Mouse (Mus musculus): ENCODE measurements around the gene Gm20422.

Gene Gm20422

DNA sequence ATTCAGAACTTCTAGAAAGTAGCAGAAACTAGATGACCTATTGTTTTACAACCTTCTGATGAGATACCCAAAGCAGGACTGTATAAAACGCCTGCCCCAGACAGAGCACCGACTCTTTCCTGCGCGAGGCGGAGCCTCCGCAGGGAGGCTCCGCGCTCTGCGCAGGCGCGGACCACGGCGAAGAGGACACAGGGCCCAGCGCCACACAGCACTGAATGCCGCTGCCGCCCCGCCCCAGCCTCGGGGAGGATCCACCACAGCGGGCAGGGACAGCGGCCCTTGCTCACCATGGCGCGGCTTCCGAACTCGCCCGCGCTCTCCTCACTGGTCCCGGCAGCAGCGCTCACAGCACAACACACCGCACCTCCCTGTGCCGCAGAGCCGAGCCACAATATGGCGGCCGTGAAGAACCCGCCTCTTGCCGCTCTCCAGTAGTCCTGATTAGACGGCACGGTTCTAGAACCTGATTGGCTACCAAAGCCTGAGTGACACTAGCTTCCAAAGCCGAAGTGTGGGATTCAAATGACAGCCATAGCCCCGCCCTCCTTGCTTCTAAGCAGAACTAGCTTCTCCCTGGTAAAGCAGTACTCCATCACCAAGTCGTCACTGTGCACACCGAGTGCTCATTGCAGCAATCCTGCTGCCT lies at the start of gene Gm20422:
Gene Gm20422 (minus strand): TSS at position 384 of the 646 bp plus-strand sequence.
- ATAC-seq (ENCODE audit: low TSS enrichment), result peak; percentile 99

DNA sequence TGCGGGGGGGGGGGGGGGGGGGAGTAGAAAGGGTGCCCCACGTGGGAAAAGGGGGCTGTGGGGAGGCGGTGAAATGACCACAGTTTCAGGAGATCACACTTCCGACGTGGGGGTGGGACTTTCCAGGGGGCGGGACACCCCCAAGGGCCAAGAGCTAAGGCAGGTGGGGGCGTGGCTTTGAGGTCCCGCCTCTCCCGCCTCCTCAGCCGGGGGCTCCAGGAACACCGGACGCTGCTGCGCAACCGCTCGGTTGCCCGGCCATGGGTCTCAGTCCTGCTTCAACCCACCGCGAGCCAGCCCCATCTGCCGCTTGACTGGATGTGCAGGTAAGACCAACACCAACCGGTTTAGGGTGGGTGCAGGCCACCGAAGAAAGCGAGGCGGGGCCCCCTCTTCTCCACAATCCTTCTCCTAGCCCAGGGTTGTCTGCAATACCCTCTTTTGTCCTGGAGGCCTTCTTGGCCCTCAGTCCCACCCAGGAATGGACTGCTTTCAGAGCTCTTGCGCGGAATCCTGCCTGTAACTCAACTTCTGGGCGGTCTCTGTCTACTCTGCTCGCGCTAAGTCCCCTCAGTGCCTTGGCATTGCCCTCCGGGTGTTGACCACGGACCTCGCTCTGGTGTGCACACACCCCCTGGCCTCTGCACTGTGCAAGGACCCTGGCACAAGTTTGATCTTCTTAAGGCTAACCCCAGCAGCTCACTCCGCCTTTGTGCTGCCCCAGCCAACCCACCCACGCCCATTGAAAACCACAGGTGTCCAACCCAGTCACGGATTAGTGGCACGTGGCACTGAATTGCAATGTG lies 47.9 kb upstream of the Gm20422 start, which contains the start of gene Lpar2:
Gene Lpar2 (plus strand): TSS at position 44 of the 806 bp plus-strand sequence.
- ATAC-seq (ENCODE audit: low TSS enrichment), result peak; percentile 17; the same call in 1 of the 2 replicates

DNA sequence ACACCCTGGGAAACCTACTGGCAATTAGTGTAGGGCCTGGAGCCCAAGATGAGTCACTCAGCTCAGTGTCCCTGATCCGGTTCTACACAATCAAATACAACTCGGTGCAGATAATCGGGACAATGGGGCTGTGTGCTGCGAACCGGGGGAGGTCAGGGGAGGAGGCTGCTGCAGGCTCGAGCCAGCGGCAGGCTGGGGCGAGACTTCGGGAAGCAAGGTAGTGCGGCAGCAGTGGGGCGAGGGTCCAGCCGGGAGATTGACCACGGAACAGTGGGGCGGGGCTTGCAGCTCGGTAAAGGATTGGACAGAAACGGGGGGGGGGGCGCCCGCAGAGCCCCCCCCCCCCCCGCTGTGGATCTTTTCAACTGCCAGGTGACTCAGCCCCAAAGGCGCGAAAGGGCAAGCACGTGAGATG lies 47.3 kb upstream of the Gm20422 start:
- ATAC-seq (ENCODE audit: low TSS enrichment), result peak; percentile 28; the same call in 1 of the 2 replicates

DNA sequence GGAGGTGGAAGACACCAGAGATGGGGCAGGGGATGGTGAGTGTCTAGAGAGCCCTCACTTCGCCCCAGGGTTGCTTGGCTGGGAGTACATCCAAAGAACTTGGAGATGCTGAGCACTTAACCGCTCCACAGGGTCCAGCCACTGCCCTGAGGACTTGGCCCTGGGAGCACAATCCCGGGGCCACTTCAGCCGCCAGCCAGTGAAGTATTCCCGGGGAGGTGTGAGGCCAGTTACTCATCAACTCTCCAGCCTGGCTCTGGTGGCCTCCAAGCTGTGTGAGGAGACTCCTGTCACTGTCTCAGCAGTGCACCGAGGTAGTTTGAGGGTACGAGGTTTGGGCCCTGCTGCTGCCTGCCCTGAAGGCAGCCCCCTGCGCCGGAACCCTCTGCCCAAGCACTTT lies 45.8 kb upstream of the Gm20422 start:
- no peak for ATAC-seq (ENCODE audit: low TSS enrichment)

DNA sequence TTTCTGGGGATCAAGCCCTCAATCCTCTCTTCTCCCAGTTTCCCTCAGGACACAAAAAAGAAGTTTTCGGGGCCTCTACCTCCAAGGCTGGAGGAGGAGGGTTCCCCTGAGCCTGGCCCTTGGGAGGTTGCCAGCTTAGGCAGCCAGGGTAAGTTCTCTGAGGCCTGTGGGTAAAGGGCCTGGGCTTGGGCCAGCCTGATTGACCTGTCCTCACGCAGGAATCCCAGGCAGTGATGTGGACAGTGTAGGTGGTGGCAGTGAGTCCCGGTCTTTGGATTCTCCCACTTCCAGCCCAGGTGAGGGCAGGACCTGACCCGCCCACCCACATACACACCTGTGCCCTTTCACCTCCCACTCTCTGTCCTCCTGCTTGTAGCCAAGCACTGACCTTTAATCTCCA lies 40.7 kb upstream of the Gm20422 start:
- ATAC-seq (ENCODE audit: low TSS enrichment), result no peak

DNA sequence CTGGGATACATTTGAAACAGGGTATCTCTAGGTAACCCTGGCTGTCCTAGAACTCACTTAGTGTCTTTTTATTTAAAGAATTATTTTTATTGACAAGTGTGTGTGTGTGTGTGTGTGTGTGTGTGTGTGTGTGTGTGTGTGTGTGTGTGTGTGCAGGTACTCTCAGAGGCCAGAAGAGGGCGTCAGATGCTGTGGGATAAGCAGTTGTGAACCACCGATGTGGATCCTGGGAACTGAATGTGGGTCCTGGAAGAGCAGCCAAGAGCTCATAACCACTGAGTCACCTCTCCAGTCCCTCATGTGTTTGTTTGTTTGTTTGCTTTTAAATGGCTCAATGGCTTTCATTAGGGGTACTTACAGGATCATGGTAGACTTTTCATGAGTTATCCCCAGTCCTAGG lies 40.2 kb upstream of the Gm20422 start:
- no peak for ATAC-seq (ENCODE audit: low TSS enrichment)

DNA sequence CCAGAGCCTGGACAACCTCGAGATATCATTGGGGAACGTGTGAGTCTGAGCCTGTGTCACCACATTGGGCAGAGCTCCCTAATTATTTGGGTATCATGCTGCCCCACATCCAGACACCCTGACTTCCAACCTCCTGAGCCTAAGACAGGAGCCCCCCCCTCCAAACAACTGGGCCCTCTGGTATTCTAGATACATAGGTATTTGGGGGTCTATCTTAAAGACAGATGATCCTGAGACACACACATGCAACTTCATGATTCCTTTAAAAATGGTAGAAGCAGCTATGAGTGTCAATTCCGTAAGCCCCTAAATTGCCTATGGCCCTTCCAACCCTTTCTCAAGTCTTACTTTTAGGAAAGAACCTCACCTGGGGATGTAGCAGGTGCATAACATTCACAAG lies 35.1 kb upstream of the Gm20422 start:
- ATAC-seq (ENCODE audit: low TSS enrichment), result no peak

DNA sequence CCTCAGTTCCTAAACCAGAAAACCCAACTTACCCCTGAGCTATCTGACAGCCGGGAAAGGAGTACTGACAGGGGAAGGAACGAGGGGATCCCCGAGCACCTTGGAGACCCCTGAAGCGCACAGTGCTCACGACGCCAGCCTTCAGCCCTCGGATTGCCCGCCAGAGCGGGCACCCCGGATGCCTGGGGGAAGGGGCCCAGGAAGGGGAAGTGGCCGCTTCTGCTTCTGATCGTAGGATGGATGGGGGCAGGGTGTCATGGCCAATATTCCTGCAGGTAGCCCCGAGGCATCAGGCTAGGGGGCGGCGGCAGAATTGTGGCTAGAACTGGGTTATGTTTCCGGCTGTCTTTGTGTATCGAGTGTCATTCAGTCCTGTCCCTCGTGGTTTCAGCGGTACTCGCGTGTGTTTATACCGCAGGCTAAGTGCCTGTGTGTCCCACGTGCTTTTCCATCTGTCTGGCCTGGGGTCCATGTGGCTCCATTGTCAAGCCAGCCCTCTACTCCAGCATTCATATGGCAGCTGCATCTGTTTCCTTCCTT lies 34.2 kb upstream of the Gm20422 start:
- ATAC-seq (ENCODE audit: low TSS enrichment), result peak; percentile 21

DNA sequence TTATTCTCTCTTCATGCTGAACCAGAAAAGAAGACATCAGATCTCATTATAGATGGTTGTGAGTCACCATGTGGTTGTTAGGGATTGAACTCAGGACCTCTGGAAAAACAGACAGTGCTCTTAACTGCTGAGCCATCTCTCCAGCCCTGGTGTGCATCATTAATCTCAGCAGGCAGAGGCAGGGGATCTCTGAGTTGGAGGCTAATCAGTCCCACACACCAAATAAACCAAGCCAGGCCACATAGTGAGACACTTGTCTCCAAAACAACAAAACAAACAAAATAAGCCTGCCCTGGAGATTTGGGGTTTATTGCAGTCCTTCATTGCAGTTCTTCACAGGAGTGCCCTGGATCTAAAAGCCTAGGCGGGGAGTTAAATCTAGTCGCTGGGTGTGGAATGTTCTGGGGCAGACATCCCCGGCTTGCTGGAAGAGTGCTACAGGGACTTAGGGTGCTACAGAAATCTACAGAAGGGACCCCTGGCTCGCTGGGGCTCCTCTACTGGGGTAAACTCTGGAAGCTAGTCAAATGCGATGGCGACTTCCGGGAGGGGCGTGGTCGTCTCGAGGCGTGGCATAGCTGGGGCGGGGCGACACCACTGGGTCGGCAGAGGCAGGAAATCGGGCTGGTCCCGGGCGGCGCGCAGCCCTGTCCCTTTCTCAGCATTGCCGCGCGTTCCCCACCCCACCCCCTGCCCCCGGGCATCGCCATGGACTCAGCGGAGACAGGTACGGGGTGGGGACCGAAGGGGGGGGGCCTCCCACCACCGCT lies 33.6 kb upstream of the Gm20422 start, which contains the start of gene Gmip:
Gene Gmip (plus strand): TSS at position 586 of the 770 bp plus-strand sequence.
- ATAC-seq (ENCODE audit: low TSS enrichment), result peak; percentile 68

DNA sequence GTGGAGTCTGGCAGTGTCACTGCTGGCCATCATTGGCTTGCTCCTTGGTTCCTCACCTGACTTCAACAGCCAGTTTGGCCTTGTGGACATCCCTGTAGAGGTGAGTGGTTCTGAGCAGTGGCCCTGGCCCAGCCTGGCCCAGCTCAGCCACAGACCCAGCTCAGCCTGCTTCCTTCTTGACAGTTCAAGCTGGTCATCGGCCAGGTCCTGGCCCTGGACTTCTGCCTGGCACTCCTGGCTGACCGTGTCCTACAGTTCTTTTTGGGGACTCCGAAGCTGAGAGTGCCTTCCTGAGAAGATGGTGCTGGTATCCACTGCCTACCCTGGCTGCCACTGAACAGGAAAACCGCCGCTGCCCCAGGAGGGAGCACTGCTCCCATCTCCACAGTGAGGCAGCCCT lies 32.5 kb upstream of the Gm20422 start:
- ATAC-seq (ENCODE audit: low TSS enrichment), result no peak

DNA sequence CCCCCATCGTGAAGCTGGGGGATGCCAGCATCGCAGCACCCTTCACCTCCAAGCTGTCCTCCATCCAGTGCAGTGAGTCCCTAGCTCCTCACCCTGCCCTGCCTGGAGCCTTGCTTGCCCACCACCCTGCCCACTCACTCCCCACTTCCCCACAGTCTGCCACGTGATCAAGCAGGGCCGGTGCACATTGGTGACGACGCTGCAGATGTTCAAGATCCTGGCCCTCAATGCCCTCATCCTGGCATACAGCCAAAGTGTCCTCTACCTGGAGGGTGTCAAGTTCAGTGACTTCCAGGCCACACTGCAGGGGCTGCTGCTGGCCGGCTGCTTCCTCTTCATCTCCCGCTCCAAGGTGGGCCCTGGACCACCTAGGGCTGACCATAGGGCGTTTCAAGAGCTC lies 30.8 kb upstream of the Gm20422 start:
- ATAC-seq (ENCODE audit: low TSS enrichment), result no peak

DNA sequence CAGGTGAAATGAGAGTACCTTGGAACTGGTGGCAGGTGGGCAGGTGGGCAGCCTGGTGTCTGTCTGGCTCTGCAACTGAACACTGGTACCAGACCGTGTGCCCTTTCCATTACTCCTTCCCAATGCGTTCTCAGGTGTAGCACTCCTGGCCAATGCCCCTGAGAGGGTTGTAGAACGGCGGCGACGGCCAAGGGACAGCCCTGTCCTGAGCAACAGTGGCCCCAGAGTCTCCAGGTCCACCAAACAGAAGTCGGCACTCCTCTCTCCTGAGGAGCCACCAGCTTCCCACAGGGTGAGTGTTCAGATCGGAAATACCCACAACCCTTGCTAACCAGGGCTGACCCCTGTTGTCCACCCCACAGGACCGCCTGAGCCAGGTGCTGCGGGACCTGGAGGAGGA lies 30.4 kb upstream of the Gm20422 start:
- no peak for ATAC-seq (ENCODE audit: low TSS enrichment)

DNA sequence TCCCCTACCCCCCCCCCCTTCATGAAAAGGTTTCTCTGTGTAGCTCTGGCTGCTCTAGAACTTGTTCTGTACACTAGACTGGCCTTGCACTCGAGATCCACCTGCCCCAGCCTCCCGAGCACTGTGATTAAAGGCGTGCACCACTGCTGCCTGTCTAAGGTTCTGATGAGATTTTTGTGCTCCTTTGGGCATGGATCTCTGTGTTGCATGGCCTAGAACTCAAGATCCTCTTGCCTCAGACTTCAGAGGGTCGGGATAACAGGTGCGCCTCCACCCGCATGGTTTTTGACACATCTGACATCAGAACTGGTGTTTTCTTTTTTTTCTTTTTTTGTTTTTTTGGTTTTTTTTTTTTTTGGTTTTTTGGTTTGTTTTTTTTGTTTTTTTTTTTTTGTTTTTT lies 29.9 kb upstream of the Gm20422 start:
- ATAC-seq (ENCODE audit: low TSS enrichment), result no peak

DNA sequence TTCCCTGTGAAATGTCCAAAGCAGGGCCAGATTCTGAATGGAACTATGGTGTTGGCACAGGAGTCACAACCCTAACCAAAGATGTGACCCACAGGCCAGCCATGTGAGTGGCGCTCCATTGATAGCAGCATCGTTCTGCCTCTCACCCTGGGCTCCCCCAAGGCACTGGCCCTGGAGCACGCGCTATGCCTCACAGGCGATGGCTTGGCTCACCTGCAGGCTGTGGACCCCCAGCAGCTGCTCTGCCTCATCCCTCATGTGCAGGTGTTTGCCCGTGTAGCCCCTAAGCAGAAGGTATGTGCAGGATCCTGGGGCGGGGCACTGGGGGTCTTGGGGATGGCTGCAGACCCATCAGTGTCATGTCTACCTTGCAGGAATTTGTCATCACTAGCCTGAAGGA lies 28.7 kb upstream of the Gm20422 start:
- no peak for ATAC-seq (ENCODE audit: low TSS enrichment)

DNA sequence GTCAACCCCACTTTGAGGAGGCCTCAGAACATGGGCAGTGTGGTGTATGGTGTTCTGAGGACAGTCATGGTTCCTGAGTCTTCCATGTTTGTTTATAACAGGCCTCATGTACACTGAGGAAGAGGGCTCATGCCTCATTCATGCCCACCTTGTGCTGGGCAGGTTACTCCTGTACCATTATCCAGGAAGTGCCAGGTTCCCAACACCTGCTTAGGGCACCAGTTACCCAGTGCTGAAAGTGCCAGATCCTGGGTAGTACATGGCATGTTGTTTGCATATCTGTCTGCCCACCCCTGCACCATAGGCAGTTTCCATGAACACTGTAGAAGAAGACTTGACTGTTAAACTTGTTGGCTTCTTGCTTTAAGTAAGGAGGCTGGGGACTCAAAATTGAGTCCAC lies 27.5 kb upstream of the Gm20422 start:
- ATAC-seq (ENCODE audit: low TSS enrichment), result no peak

DNA sequence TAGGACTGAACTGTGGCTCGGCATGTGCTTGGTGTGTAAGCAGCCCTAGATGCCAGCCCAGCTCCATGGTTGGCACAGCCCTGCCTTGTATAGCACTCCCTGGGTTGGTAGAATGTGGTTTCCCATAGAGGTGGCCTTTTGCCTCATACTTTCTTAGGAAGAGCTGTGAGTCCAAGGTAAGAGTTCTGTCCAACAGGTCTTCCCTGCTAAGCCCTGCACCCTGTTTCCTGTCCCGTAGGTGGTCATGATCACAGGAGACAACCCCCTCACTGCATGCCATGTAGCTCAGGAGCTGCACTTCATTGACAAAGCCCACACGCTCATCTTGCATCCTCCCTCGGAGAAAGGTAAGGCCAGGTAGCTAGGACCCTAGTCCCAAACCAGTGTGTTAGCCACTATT lies 27.1 kb upstream of the Gm20422 start:
- ATAC-seq (ENCODE audit: low TSS enrichment), result no peak

DNA sequence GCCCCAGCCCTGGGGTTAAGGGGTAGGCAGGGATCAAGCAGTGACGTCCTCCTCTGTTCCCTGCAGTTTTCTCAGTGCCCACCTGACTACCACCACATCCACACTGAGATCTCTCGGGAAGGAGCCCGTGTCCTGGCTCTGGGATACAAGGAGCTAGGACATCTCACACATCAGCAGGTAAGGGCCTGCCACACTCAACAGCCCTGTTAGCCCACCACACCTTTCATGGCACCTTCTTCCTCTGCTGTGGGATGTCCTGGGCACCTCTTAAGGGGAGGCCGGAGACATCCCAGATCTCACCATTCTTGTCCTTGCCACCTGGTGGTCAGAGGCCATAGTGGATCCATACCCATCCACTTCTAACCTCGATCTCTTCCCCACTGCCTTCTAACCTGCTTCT lies 25.3 kb upstream of the Gm20422 start:
- ATAC-seq (ENCODE audit: low TSS enrichment), result no peak

DNA sequence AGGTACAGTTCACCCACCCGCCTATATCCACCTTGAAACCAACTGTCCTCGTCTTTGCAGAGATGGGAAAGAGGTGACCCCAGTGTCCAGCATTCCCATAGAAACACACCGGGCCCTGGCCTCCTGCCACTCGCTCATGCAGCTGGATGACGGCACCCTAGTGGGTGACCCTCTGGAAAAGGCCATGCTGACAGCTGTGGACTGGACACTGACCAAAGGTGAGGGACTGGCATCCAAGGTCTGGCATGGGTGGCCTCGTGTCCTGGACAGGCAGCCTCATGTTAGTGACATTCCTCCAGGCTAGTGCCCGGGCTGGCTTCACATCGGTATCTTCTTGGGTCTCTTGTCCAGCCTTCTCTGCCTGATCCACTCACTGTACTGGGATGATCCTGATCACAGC lies 24.6 kb upstream of the Gm20422 start:
- ATAC-seq (ENCODE audit: low TSS enrichment), result no peak

DNA sequence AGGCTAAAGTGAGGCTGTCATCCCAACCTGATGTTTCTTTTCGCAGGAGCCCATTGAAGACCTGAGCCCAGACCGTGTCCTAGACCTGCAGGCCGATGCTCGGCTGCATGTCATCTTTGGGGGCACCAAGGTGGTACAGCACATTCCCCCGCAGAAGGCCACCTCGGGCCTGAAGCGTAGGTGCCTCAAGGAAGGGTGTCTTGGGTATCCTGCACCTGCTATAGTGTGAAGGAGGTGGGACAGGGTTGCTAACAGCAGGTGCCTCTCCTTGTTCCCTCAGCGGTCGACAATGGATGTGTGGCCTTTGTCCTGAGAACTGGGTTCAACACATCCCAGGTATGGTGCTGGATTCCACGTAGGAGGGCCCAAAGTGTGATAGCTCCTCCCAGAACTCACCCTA lies 23.0 kb upstream of the Gm20422 start:
- ATAC-seq (ENCODE audit: low TSS enrichment), result no peak

DNA sequence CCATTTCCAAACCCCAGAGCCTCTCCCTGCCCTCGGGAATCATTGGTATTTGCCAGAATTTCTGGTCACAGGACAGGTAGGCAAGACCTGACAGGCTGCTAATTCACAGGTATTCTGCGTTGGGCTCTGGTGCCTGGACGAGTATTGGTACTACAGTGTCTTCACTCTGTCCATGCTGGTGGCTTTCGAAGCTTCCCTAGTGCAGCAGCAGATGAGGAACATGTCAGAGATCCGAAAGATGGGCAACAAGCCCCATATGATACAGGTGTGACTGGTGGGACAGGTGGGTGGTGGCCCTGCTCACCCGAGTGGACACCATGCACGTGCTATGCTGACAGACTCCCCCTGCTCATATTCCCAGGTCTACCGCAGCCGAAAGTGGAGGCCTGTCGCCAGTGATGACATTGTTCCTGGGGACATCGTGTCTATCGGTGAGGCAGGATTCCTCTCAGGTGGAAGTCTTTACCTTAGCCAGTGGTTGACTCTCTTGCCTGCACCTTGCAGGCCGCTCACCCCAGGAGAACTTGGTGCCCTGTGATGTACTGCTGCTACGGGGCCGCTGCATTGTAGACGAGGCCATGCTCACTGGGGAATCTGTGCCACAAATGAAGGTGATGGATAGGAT lies 22.1 kb upstream of the Gm20422 start:
- ATAC-seq (ENCODE audit: low TSS enrichment), result no peak

DNA sequence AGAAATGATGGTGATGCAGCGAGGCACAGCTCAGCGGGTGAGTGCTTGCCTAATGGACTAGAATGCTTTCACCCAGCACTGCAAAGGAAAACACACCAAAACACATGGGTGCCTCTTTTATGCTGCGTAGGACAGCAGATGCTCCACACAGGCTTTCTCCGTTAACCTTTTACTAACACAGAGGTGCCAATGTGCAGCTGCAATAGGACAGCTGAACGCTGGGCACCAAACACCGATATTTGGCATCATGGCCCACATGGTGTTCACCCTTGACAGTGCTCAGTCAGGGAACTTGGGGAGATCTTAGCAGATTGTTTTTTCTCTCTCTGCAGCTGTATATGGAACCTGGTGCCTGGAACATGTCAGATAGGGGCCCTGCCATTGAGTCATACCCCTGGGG lies 20.2 kb upstream of the Gm20422 start:
- no peak for ATAC-seq (ENCODE audit: low TSS enrichment)

DNA sequence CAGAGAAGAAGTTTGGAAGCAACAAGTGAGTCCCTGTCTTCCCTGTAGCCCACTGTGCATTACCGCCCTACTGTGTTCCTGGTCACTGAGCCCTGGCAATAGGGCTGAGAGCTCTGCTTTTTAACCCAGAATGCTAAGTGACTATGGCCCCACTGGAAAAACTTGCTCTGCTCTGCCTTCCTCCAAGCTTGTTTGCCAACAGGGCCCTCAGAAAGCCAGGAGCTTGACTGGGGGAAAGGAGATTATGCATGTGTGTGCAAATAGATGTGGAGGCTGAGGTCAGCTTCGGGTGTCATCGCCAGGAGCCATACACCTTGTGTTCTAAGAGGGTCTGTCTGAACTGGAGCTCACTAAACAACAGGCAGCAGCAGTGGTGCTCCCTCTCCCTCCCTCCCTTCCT lies 19.4 kb upstream of the Gm20422 start:
- no peak for ATAC-seq (ENCODE audit: low TSS enrichment)
